Mouse (Mus musculus): Measurements from ENCODE around the gene Abi3bp. TPM values are rescaled to one million over a fixed set of nuclear protein-coding genes. Genes with fewer than 3 reads are reported as not detected.

The Abi3bp gene
- 1 to 10 TPM; 5.0 to 7.4 TPM for total RNA-seq (2021)
- long read RNA-seq, experiment 1, partial matches to known transcripts, result 1 of 2 reads
- long read RNA-seq, experiment 1, other reads (novel, unspliced or antisense), result 1 of 2 reads
- long read RNA-seq, experiment 2, partial matches to known transcripts, result 0 of 1 reads
- long read RNA-seq, experiment 2, other reads (novel, unspliced or antisense), result 1 of 1 reads

DNA sequence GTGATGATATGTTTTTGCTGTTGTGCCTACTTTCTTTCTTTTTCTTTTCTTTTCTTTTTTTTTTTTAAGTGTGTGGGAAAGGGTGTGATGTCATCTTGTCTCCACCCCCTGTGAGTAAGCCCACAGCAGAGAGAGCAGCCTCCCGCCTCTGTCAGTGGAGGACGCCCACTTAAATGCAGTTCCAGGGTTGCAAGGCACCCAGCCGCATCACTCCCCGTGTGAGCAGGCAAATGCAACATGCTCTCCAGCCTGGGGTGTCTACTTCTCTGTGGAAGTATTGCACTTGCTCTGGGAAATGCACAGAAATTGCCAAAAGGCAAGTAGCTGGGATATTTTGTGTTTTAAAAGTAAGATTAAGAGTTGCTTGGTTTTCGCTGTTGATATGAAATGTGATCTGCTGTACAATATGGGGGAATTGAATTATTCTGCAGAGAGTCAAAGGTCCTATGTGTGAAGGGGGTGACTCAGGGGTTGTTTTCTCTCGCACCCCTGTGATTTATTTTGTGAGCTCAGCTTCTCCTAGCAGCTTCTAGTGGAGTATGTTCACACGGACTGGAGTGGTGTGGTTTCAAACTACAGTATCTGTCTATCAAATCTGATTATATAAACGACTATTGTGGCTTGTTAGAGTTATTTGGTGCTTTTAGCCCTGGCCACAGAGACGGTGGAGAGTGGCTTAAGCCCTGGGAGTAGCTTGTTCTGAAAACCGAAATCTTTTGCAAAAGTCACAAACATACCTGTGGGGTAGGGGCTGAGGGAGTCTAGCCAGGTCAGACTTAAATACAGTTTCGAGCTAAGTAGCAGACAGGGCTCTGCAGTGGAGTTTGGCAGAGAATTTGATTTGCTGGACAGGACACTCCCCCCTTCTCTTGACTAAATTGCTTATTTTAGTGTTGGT, at the start of gene Abi3bp:
Abi3bp (plus strand) TSS at position 202 of the 898 bp plus-strand sequence.
- DNase-seq, result peak; percentile 64 to 75

DNA sequence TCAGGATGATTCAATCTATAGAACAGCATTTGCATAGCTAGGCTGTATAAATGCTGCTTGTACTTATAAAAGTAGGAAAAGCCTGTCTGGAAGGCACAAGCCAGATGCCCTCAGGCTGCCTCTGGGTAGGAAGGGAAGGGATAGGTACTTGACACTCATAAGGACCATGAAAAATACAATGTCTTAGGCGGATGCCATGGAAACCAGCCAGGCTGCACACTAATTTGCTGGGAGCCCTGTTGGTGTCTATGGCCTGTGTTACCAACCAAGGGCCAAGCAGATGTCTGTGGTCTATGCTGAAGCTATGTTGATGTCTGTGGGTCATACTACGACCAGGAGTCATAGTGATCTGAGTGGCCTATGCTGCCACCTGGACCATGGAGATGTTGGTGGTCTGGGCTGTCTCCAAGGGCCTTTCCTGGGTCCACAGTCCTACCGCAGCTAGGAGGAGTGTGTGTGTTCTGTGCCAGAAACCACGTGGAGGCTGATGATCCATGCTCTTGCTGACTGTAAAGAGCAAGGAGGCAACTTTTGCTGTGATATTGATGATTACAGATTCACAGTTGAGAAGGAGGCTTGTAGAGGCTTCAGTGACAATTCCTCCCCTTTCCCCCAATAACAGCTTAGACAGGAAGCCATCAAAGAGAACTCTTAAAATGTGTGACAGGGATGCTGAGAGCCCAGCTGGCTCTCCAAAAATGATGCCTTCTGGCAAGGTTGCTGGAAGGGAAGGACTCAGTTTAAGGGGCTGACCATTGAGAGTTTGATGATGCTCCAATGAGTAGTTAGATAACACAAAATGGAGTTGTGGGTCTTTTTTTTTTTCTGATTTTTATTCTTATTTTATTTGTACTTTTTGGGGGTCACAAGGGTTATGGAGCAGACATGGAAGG, 42.1 kb upstream of the Abi3bp start:
- DNase-seq, result no peak

DNA sequence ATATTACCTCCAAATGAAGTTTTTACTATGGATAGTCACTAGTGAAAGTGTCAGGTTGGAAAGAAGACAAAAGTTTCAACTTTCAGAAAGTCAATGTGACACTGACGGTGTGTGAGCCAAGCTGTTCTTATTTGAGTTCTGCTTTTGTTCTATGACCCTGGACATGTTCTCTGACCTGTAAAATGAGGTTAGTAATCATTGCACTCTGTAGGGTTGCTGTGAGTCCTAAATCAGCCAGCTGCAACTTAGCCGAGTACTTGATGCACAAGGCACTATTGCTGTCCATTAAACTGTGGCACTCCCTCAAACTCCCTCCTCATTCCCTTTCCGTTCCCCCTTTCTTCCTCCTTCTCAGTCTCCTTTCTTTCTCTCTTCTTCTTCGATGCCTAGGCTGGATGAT, 37.4 kb upstream of the Abi3bp start:
- no peak for DNase-seq

- DNase-seq, result no peak
These were observed 36.6 kb upstream of the Abi3bp start for GRCm38 (mm10) chr16:56441113-56441512.

GRCm38 (mm10) chr16:56441658-56442344, 35.9 kb upstream of the Abi3bp start:
- no peak for DNase-seq

- peak in 1 of 2 experiments; percentile 13 for DNase-seq
These were observed 26.2 kb upstream of the Abi3bp start for GRCm38 (mm10) chr16:56451482-56451881.

- no peak for DNase-seq
These were observed 25.8 kb upstream of the Abi3bp start for GRCm38 (mm10) chr16:56451923-56452322.

DNA sequence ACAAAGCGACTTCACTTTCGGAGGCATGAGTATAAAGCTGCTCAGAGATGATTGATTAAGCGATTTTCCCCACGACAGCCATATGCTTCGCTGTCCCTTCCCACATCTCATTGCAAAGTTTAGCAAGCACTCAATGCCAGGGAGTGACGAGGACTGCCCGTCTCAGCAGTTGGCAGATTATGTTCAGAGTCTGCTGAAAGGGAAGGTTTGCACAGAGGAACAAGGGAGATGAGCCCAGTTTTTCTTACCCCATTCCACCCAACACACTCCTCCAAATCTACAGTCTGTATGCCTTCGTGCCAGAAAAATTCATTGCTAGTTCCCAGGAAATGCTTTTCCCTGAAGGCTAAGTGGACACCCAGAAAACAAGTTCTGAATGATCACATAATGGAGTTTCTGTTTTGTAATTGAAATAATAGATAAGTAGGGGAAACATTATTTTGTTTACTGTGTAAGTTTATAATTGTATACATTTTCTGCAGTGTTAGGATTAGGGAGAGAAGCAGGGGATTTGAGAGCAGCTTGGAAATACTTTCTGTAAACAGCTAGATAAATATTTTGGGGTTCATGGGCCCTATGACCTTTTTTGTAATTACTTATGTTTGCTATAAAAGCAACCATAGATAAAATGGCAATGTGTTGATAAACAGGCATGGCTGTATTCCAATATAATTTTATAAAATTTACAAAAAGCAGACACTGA, 19.5 kb upstream of the Abi3bp start:
- no peak for DNase-seq

DNA sequence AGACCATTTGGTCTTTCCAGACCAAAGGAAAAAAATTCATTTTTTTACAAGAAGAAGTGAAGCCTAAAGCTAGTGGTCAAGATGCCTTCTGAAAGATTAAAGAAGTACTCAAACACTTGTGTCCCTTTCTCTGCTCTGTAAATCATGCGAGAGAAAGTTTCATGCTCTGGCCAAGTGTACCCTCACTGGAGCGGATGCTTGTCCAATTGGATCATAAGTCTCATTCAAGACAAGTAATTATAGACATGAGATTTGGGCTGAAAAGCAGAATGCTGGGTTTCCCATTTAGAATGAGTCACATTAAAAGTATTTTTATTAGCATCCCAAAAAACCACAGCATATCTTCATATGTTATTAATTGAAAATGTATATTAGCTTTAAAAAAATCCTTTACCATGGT, 4.5 kb upstream of the Abi3bp start:
- DNase-seq, result no peak

- peak in 1 of 2 experiments; percentile 28 for DNase-seq
These were observed 2.0 kb upstream of the Abi3bp start for GRCm38 (mm10) chr16:56475676-56476075.

GRCm38 (mm10) chr16:56478575-56479191, 1.0 kb downstream of the Abi3bp start:
- DNase-seq, result peak; percentile 20 to 42

GRCm38 (mm10) chr16:56483466-56483865, 5.8 kb downstream of the Abi3bp start:
- DNase-seq, result no peak

DNA sequence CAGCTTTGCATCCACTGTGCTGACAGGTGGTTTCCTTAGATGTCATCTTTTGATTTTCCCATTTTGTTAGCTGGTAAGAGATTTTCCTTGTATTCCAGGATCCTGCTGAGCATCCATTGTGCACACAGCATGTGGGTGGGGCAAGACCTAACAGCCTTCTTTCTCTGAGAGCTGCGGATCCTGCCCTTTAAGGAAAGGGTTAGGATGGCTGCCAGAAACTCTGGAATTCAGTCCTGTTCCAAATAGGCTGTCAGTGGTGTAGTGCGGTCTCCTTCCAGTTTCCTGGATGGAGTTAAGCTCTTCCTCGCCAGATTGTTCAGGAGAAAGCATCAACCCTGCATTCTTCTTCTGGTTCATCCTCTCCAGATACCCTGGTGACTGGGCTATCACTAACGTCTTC, 8.8 kb downstream of the Abi3bp start:
- DNase-seq, result peak; percentile 68 to 79

- no peak for DNase-seq
These were observed 13.2 kb downstream of the Abi3bp start for GRCm38 (mm10) chr16:56490861-56491260.

DNA sequence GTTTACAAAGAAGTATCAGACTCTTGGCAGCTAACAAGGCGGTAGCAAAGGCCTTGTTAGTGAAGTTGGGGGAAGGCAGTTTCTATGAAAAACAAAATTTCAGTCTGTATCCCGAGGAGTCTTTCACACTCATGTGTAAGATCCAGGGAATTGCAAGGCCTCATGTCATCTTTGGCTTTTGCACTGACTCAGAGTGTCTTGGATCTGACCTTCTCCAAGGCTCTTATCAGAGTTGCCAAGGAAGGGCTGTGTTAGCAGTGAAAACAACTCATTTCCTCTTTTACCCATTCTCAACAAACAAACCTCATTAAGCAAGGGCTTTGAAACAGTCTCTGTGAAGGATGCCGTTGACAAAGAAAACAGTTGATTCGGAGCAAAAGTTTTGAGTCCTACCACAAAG, 17.6 kb downstream of the Abi3bp start:
- DNase-seq, result peak in 1 of 2 experiments; percentile 43

- DNase-seq, result no peak
These were observed 19.1 kb downstream of the Abi3bp start for GRCm38 (mm10) chr16:56496743-56497142.

GRCm38 (mm10) chr16:56498680-56499079, 21.0 kb downstream of the Abi3bp start:
- no peak for DNase-seq

DNA sequence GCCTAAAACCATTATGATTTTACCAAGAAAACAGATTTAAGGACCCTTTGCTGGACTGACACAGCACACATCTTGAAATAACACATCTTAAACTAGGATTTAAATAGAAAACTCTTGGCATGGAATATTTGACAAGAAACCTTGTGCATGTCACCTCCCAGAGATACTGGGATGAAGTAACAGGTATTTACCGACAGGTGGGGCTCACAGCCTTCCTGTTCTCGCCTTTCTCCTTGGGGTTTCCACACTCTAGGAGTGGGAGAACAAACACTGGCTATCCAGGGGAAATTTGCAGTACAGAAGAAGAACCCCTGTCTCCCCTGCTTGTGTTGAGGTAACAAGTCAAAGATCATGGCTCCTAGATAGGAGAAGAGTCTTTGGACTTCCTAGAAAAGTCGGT, 22.8 kb downstream of the Abi3bp start:
- no peak for DNase-seq

- no peak for DNase-seq
These were observed 23.4 kb downstream of the Abi3bp start for GRCm38 (mm10) chr16:56501101-56501500.

- peak; percentile 63 to 79 for DNase-seq
These were observed 23.8 kb downstream of the Abi3bp start for GRCm38 (mm10) chr16:56501513-56501912.

- no peak for DNase-seq
These were observed 24.5 kb downstream of the Abi3bp start for GRCm38 (mm10) chr16:56502134-56502533.

Data from heart, adult 18-20 months (tissue).